Mouse (Mus musculus) stomach, embryonic 15.5 days (tissue): ENCODE measurements around the gene Gzmm. TPM values are rescaled to one million over a fixed set of nuclear protein-coding genes. Genes with fewer than 3 reads are reported as not detected.

Experiments used
- ATAC-seq: fragments of 200-750 bp; cut with Nextera tagmentation; 2 replicates; pipeline ENCODE4 v1.8.0; 2017; ENCODE audit warnings: low read depth, moderate number of reproducible peaks, moderate TSS enrichment; ENCODE audit not compliant: insufficient read depth, low FRiP score
- H3K27ac ChIP-seq: fragments of 300-500 bp; sonication (generic); 2 replicates; pipeline ENCODE4 v1.5.1; 2015; ENCODE audit warnings: mild to moderate bottlenecking, inconsistent platforms
- H3K27me3 ChIP-seq: fragments of 300-500 bp; sonication (generic); replicated peaks from 2 replicates; pipeline ENCODE4 v1.6.1; 2015; ENCODE audit warnings: inconsistent platforms
- H3K36me3 ChIP-seq: fragments of 300-500 bp; sonication (generic); 2 replicates; pipeline ENCODE4 v1.6.1; 2015; ENCODE audit warnings: inconsistent platforms
- H3K4me1 ChIP-seq: fragments of 300-500 bp; sonication (generic); 2 replicates; pipeline ENCODE4 v1.6.1; 2015; ENCODE audit warnings: inconsistent platforms
- H3K4me2 ChIP-seq: fragments of 300-500 bp; sonication (generic); 2 replicates; pipeline ENCODE4 v1.6.1; 2015; ENCODE audit warnings: mild to moderate bottlenecking, inconsistent platforms
- H3K4me3 ChIP-seq: fragments of 300-500 bp; sonication (generic); replicated peaks from 2 replicates; pipeline ENCODE4 v1.5.1; 2015; ENCODE audit warnings: inconsistent platforms
- H3K9ac ChIP-seq: fragments of 300-500 bp; sonication (generic); 2 replicates; pipeline ENCODE4 v1.6.1; 2015; ENCODE audit warnings: inconsistent platforms
- H3K9me3 ChIP-seq: fragments of 300-500 bp; sonication (generic); 2 replicates; pipeline ENCODE4 v1.6.1; 2016; ENCODE audit warnings: inconsistent platforms
- WGBS: fragments of 180-500 bp; shearing (Covaris S2); methylation state at CpG from one replicate; pipeline ENCODE4 v1.1.7; 2015; 5-methylcytosine and 5-hydroxymethylcytosine counted together
- polyA plus RNA-seq: library from polyadenylated mRNA; unstranded; fragments of >200 nt; fragmentation: Nextera tagmentation; extraction: Ambion mirVana; gene quantifications from 2 replicates; pipeline ENCODE4 v1.2.1, GENCODE M21; 2015

The Gzmm gene
- polyA plus RNA-seq, 1 experiment from 2014 or later = 0.57 TPM

GRCm38 (mm10) chr10:79668771-79669575 is 19.8 kb upstream of the Gzmm start, which contains the start of gene Tpgs1:
Gene Tpgs1, plus strand, starts transcription at chr10:79669369.
- under 1% methylated on average over 45 of the region's 45 CpGs for WGBS
- Histone ChIP-seq H3K9ac (peak within 1 kb of the TSS; percentile 92), H3K4me2 (peak within 1 kb of the TSS; percentile 89), H3K27ac (peak within 1 kb of the TSS; percentile 94), H3K9me3 (no peaks in the 10 kb centered on the region), H3K27me3 (no peaks in the 10 kb centered on the region), H3K4me1 (peaks cover 15% of the 10 kb centered on the region), H3K36me3 (peaks cover 6% of the 10 kb centered on the region; the same call in 1 of the 2 replicates), H3K4me3 (peak within 1 kb of the TSS; percentile 100)
- peak; percentile 64 for ATAC-seq

- peak overlapping the region; percentile 89 for H3K4me2 ChIP-seq
- H3K9ac ChIP-seq = peak overlapping the region; percentile 92
- peak; percentile 33; the same call in 1 of the 2 replicates for ATAC-seq
- no peaks in the 10 kb centered on the region for H3K27me3 ChIP-seq
- H3K9me3 ChIP-seq = no peaks in the 10 kb centered on the region
- peaks cover 11% of the 10 kb centered on the region for H3K4me1 ChIP-seq
- peak overlapping the region; percentile 94 for H3K27ac ChIP-seq
- peaks cover 6% of the 10 kb centered on the region; the same call in 1 of the 2 replicates for H3K36me3 ChIP-seq
- WGBS = under 1% methylated on average over 47 of the region's 47 CpGs
- peak overlapping the region; percentile 100 for H3K4me3 ChIP-seq
Observed at GRCm38 (mm10) chr10:79669576-79670057, 19.2 kb upstream of the Gzmm start.

DNA sequence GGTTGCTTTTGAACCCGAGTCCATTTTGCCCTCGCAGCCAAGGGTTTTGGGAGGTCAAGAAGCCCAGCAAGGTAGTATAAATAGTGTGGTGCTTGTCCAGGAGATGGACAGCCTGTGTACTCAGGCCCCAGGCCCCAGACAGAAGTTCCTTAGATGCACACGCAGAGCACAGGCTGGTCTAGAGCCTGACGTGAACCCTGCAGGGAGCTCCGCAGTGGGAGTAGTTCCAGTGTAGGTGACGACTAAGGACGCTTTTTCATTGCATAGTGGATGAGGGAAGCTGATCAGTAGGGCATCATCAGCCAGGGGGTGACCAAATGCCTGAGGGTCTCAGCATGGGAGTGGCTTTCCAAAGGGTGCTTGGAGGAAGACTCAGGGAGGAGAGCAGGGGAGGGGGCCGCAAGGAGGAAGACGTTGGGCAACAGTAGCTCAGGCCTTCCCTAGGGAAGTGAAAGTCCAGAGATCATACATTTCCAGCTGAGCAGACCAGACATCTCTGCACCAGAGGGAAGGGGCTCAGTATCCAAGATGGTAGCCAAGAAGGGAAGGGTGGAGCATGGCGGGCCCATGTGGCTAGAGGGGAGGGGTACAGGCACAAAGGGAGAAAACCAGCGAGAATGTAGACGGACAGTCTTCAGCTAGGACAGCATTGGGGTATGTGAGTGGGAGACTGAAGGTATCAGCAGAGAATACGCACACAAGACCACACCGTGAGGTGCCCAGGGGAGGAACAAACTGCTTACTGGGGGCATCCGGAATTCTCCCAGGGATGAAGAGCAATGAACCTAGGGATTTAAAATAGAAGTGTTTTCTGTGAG is 18.5 kb upstream of the Gzmm start:
- Histone ChIP-seq H3K4me3 (peak overlapping the region; percentile 100), H3K4me2 (peak overlapping the region; percentile 89), H3K27me3 (no peaks in the 10 kb centered on the region), H3K9ac (peak overlapping the region; percentile 92), H3K27ac (peak overlapping the region; percentile 94), H3K9me3 (no peaks in the 10 kb centered on the region), H3K36me3 (peaks cover 6% of the 10 kb centered on the region; the same call in 1 of the 2 replicates), H3K4me1 (peaks cover 11% of the 10 kb centered on the region)
- 30% methylated on average over 15 of the region's 15 CpGs for WGBS
- ATAC-seq = peak; percentile 9; the same call in 1 of the 2 replicates

- 47% methylated on average over 6 of the region's 6 CpGs for WGBS
Observed at GRCm38 (mm10) chr10:79671396-79672087, 17.3 kb upstream of the Gzmm start.

GRCm38 (mm10) chr10:79672088-79672455 is 16.7 kb upstream of the Gzmm start:
- Histone ChIP-seq H3K4me3 (no peak overlapping the region), H3K9ac (no peak overlapping the region), H3K4me2 (no peak overlapping the region), H3K9me3 (no peaks in the 10 kb centered on the region), H3K27me3 (no peaks in the 10 kb centered on the region), H3K27ac (no peak overlapping the region), H3K36me3 (peaks cover 6% of the 10 kb centered on the region; the same call in 1 of the 2 replicates), H3K4me1 (peaks cover 11% of the 10 kb centered on the region)
- no peak for ATAC-seq
- WGBS = 51% methylated on average over 3 of the region's 3 CpGs

More at GRCm38 (mm10) chr10:79671396-79672087, 17.3 kb upstream of the Gzmm start:
- Histone ChIP-seq H3K36me3 (peaks cover 6% of the 10 kb centered on the region; the same call in 1 of the 2 replicates), H3K4me3 (no peak overlapping the region), H3K27ac (no peak overlapping the region), H3K9ac (no peak overlapping the region), H3K9me3 (no peaks in the 10 kb centered on the region), H3K4me2 (no peak overlapping the region), H3K27me3 (no peaks in the 10 kb centered on the region), H3K4me1 (peaks cover 11% of the 10 kb centered on the region)
- no peak for ATAC-seq

- no peak for ATAC-seq
- WGBS = 91% methylated on average over 3 of the region's 3 CpGs
Observed at GRCm38 (mm10) chr10:79673054-79673453, 15.8 kb upstream of the Gzmm start.

GRCm38 (mm10) chr10:79675346-79676035 is 13.3 kb upstream of the Gzmm start:
- H3K9me3 ChIP-seq = no peaks in the 10 kb centered on the region
- no peaks in the 10 kb centered on the region for H3K27me3 ChIP-seq
- no peak overlapping the region for H3K4me3 ChIP-seq
- H3K9ac ChIP-seq = no peak overlapping the region
- peaks cover 6% of the 10 kb centered on the region; the same call in 1 of the 2 replicates for H3K36me3 ChIP-seq
- no peak for ATAC-seq
- peaks cover 5% of the 10 kb centered on the region for H3K4me1 ChIP-seq
- H3K27ac ChIP-seq = no peak overlapping the region
- WGBS = 62% methylated on average over 44 of the region's 44 CpGs
- no peak overlapping the region for H3K4me2 ChIP-seq

More at GRCm38 (mm10) chr10:79673054-79673453, 15.8 kb upstream of the Gzmm start:
- Histone ChIP-seq H3K9me3 (no peaks in the 10 kb centered on the region), H3K4me3 (no peak overlapping the region), H3K9ac (no peak overlapping the region), H3K27me3 (no peaks in the 10 kb centered on the region), H3K4me1 (peaks cover 11% of the 10 kb centered on the region), H3K36me3 (peaks cover 6% of the 10 kb centered on the region; the same call in 1 of the 2 replicates), H3K4me2 (no peak overlapping the region), H3K27ac (no peak overlapping the region)

GRCm38 (mm10) chr10:79680606-79681495 is 8.0 kb upstream of the Gzmm start:
- no peak overlapping the region for H3K9ac ChIP-seq

GRCm38 (mm10) chr10:79681591-79682245 is 7.1 kb upstream of the Gzmm start, which contains the start of gene Cdc34:
Gene Cdc34, plus strand, starts transcription at chr10:79682195.
- Histone ChIP-seq H3K9me3 (no peaks in the 10 kb centered on the region), H3K4me2 (peak within 1 kb of the TSS; percentile 88), H3K4me1 (peaks cover 22% of the 10 kb centered on the region), H3K27me3 (no peaks in the 10 kb centered on the region), H3K4me3 (peak within 1 kb of the TSS; percentile 82), H3K36me3 (peaks cover 20% of the 10 kb centered on the region), H3K9ac (peak within 1 kb of the TSS; percentile 81), H3K27ac (peak within 1 kb of the TSS; percentile 88)
- ATAC-seq = peak; percentile 96
- WGBS = under 1% methylated on average over 77 of the region's 84 CpGs

More at GRCm38 (mm10) chr10:79680606-79681495, 8.0 kb upstream of the Gzmm start:
- peaks cover 22% of the 10 kb centered on the region for H3K4me1 ChIP-seq
- 24% methylated on average over 11 of the region's 11 CpGs for WGBS
- peak overlapping the region; percentile 88 for H3K27ac ChIP-seq
- peaks cover 12% of the 10 kb centered on the region for H3K36me3 ChIP-seq
- ATAC-seq = peak; percentile 5; the same call in 1 of the 2 replicates
- peak overlapping the region; percentile 82 for H3K4me3 ChIP-seq
- no peaks in the 10 kb centered on the region for H3K9me3 ChIP-seq
- no peaks in the 10 kb centered on the region for H3K27me3 ChIP-seq
- H3K4me2 ChIP-seq = peak overlapping the region; percentile 72

DNA sequence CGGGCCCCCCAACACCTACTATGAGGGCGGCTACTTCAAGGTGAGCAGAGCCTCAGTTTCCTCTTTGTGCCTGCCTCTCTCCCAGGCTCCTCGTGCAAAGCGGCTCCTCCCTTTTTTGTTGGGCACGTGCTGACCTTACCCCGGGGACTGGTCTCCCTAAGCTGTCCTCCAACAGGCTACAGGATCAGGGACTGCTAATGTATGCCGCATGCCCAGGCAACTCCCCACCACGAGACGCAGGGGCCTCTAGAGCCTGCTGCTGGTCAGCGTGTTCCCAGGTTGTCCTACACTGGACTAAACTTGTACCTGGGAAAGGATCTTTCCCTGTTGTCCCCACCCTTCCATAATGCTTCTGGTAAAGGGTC is 6.3 kb upstream of the Gzmm start:
- Histone ChIP-seq H3K4me2 (peak overlapping the region; percentile 88), H3K9ac (peak overlapping the region; percentile 81), H3K27me3 (no peaks in the 10 kb centered on the region), H3K27ac (peak overlapping the region; percentile 79), H3K36me3 (peaks cover 28% of the 10 kb centered on the region), H3K4me1 (peaks cover 22% of the 10 kb centered on the region), H3K9me3 (no peaks in the 10 kb centered on the region), H3K4me3 (peak overlapping the region; percentile 82)
- WGBS = 0% methylated on average over 10 of the region's 10 CpGs
- no peak for ATAC-seq
